Mouse (Mus musculus) intestine, postnatal 0 days (tissue): ENCODE data around the gene Gorab. TPM values are rescaled to one million over a fixed set of nuclear protein-coding genes. Genes with fewer than 3 reads are reported as not detected.

Source experiments
- ATAC-seq: fragments of 200-750 bp; cut with Nextera tagmentation; 2 replicates; pipeline ENCODE4 v1.8.0; 2017; ENCODE audit warnings: mild to moderate bottlenecking, moderate TSS enrichment, moderate library complexity
- H3K27ac ChIP-seq: fragments of 300-500 bp; sonication (generic); 2 replicates; pipeline ENCODE4 v1.5.1; 2014; ENCODE audit warnings: mild to moderate bottlenecking, low read depth, low read length, moderate library complexity
- H3K27me3 ChIP-seq: fragments of 300-500 bp; sonication (generic); replicated peaks from 2 replicates; pipeline ENCODE4 v1.6.1; 2014; ENCODE audit warnings: low read length, mixed read lengths; ENCODE audit not compliant: control insufficient read depth, insufficient read depth
- H3K36me3 ChIP-seq: fragments of 300-500 bp; sonication (generic); 2 replicates; pipeline ENCODE4 v1.6.1; 2014; ENCODE audit warnings: mild to moderate bottlenecking, moderate library complexity; ENCODE audit not compliant: control insufficient read depth, insufficient read depth
- H3K4me1 ChIP-seq: fragments of 300-500 bp; sonication (generic); replicated peaks from 2 replicates; pipeline ENCODE4 v1.6.1; 2014; ENCODE audit warnings: antibody characterized with exemption, low read length, mixed read lengths; ENCODE audit not compliant: control insufficient read depth, insufficient read depth
- H3K4me2 ChIP-seq: fragments of 300-500 bp; sonication (generic); replicated peaks from 2 replicates; pipeline ENCODE4 v1.6.1; 2014; ENCODE audit warnings: low read depth, mild to moderate bottlenecking, moderate library complexity
- H3K4me3 ChIP-seq: fragments of 300-500 bp; sonication (generic); 2 replicates; pipeline ENCODE4 v1.5.1; 2014; ENCODE audit warnings: low read depth, low read length
- H3K9ac ChIP-seq: fragments of 300-500 bp; sonication (generic); 2 replicates; pipeline ENCODE4 v1.6.1; 2014; ENCODE audit warnings: mild to moderate bottlenecking, low read depth, low read length
- H3K9me3 ChIP-seq: fragments of 300-500 bp; sonication (generic); 2 replicates; pipeline ENCODE4 v1.6.1; 2016; ENCODE audit warnings: mixed run types; ENCODE audit not compliant: control insufficient read depth
- CTCF ChIP-seq: sonication (generic); IDR thresholded peaks from 2 replicates; pipeline ENCODE4 v1.5.1; 2016; ENCODE audit warnings: low read depth, mild to moderate bottlenecking, control low read depth, antibody characterized with exemption, moderate library complexity
- WGBS: fragments of 180-500 bp; shearing (Covaris S2); extraction: QIAGEN DNeasy Blood & Tissue Kit; methylation state at CpG from one replicate; pipeline ENCODE4 v1.1.7; 2014; 5-methylcytosine and 5-hydroxymethylcytosine counted together
- polyA plus RNA-seq: library from polyadenylated mRNA; unstranded; fragments of >200 nt; fragmentation: Nextera tagmentation; extraction: Ambion mirVana; gene quantifications from 2 replicates; pipeline ENCODE4 v1.2.1, GENCODE M21; 2015

Gene Gorab
- polyA plus RNA-seq, 1 experiment from 2014 or later, result 13.2 TPM

DNA sequence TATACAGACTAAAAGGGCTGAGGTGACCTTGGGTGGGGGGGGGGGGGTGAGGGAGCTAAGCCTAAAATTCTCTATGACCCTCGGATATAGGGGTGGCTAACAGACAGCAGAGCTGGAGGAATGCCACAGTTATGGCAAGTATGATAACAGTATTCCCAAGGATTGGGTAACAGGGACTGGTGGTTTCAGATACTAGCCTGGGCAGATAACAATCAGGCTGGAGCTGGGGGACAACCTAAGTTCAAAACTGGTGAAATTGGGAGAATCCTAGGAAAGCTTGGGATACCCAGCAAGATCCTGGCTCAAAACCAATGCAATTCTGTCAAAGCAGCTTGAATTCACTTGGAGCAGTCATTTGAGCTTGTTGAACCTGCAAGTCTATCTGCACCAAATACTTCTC, 22.9 kb downstream of the Gorab start:
- 53% methylated on average over 1 of the region's 1 CpGs for WGBS
- Histone ChIP-seq H3K4me1 (no peaks in the 10 kb centered on the region), H3K27me3 (no peaks in the 10 kb centered on the region), H3K9me3 (no peaks in the 10 kb centered on the region), H3K36me3 (no peaks in the 10 kb centered on the region; the same call in 1 of the 2 replicates), H3K4me2 (no peak overlapping the region), H3K9ac (no peak overlapping the region), H3K4me3 (no peak overlapping the region), H3K27ac (no peak overlapping the region)
- TF ChIP-seq CTCF, result no peak
- ATAC-seq, result no peak

DNA sequence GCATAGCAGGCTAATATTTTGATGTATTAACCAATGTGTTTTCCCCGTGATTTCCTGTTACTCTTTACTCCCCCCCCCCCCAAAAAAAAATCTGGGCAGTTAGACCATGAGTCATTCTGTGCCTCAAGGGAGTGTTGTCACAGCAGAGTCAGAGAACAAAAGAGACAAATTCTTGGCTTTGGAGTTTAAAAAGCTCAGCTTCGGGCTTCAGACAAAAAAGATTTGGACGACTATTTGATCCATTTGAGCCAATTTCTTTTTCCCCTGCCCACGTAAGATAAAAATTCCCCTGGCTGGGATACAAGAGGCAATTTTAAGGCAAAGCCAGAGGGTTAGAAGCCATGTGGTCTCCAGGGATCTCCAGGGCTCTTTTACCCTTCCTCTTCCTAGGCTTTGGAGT, 23.4 kb downstream of the Gorab start:
- H3K4me1 ChIP-seq, result no peaks in the 10 kb centered on the region
- H3K9ac ChIP-seq, result no peak overlapping the region
- no peak overlapping the region for H3K4me3 ChIP-seq
- 52% methylated on average over 4 of the region's 4 CpGs for WGBS
- no peaks in the 10 kb centered on the region; the same call in 1 of the 2 replicates for H3K36me3 ChIP-seq
- no peak overlapping the region for H3K27ac ChIP-seq
- H3K27me3 ChIP-seq, result no peaks in the 10 kb centered on the region
- TF ChIP-seq CTCF, result no peak
- H3K9me3 ChIP-seq, result no peaks in the 10 kb centered on the region
- no peak for ATAC-seq
- no peak overlapping the region for H3K4me2 ChIP-seq

DNA sequence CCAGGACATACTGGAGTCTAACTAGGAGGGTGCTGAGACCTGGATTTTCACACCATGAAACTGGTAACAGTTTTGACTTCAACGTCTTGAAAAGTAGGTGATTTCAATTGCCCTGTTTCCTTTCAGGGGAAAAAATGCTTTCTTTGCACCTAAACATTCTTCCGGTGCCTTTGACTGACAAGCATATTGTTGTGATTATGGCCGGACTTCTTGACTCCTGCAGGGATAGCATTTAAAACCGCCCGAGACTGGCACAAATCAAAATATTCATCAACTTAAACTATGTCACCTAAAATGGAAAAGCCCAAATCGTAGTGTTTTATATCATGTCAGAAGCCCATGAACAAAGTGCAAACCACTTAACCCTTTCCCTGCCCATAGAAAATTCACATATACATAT, 25.5 kb downstream of the Gorab start:
- Histone ChIP-seq H3K9me3 (no peaks in the 10 kb centered on the region), H3K4me2 (no peak overlapping the region), H3K27me3 (no peaks in the 10 kb centered on the region), H3K9ac (no peak overlapping the region), H3K36me3 (no peaks in the 10 kb centered on the region), H3K27ac (no peak overlapping the region), H3K4me3 (no peak overlapping the region), H3K4me1 (no peaks in the 10 kb centered on the region)
- TF ChIP-seq CTCF, result no peak
- no peak for ATAC-seq
- 74% methylated on average over 6 of the region's 6 CpGs for WGBS

DNA sequence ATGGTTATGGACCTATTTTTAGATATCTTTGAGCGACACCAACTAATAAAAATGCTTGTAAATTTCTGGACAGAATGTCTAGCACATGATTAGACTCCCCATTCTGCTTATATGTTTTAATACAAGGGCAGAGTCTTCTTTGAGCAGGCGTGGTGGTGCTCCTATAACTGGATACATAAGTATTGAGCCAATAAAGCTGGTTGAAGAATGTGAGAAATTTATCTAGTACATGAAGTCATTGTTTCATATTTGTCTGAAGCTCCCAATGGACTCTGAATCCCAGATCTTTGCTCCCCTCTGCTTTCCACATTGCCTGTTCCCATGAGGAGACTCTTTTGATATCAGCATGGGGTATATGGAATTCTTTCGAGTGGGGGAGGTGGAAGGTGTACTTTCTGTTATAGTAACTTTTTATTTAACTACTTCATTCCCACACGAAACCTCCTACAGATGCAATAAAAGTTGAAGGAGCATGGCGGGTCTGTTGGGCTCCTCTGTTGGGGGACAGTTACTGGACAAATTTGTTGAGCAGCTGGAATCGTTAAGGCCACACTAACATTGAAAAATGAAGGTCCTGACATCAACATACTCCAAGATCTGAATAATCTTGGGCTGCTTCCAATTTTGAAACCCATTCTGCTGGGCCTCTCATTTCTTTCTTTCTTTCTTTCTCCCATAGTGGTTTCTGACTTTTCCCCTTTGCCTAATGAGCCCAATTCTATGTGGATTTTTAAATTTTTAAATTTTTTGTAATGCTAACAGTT, 26.5 kb downstream of the Gorab start:
- H3K27ac ChIP-seq, result no peak overlapping the region
- 73% methylated on average over 6 of the region's 6 CpGs for WGBS
- no peak overlapping the region for H3K4me2 ChIP-seq
- no peak overlapping the region for H3K4me3 ChIP-seq
- no peaks in the 10 kb centered on the region for H3K27me3 ChIP-seq
- no peak for ATAC-seq
- no peak overlapping the region for H3K9ac ChIP-seq
- H3K9me3 ChIP-seq, result no peaks in the 10 kb centered on the region
- H3K36me3 ChIP-seq, result no peaks in the 10 kb centered on the region
- no peaks in the 10 kb centered on the region for H3K4me1 ChIP-seq
- no peak for TF ChIP-seq CTCF

DNA sequence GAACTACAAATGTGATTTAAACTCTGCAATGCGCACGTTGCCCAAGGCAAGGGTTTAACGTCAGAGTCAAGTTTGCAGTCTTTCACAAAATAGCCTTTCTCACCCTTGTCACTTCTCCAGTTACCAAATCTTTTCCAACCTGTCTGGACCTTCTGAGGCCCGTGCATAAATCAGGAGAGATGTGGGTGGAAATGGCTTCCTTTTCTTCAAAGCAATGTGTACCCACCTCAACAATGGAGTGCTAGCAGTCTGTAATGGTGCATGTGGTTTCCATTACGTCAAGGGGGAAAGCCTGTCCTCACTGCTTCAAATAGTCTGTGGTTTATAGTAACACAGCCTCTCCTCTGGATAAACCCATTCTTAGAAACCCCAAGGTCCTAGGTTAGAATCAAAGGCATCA, 29.0 kb downstream of the Gorab start:
- Histone ChIP-seq H3K9me3 (no peaks in the 10 kb centered on the region), H3K4me1 (no peaks in the 10 kb centered on the region), H3K9ac (no peak overlapping the region), H3K36me3 (no peaks in the 10 kb centered on the region), H3K27me3 (no peaks in the 10 kb centered on the region), H3K4me2 (no peak overlapping the region), H3K4me3 (no peak overlapping the region), H3K27ac (no peak overlapping the region)
- TF ChIP-seq CTCF, result no peak
- no peak for ATAC-seq
- WGBS, result 83% methylated on average over 5 of the region's 5 CpGs

DNA sequence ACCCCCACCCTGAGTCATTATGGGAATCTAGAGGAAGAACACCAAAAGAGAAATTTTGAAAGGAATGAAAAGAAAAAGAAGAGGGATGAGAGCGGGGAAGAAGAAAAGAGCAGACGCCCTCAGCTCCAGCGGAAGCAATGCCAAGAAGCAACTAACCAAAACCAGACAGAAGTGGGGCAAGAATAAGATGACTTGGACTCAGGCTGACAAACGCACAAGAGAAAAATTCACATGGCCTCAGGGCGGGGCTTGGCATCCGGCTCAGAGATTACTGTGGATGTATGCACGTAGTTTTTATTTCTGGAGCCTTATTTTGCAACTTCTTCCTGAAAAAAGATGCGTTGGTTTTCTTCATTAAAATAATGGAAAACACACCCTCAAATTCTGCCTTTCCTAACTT, 41.3 kb downstream of the Gorab start:
- no peak for ATAC-seq
- H3K36me3 ChIP-seq, result no peaks in the 10 kb centered on the region

More for the DNA sequence above, 41.3 kb downstream of the Gorab start:
- no peaks in the 10 kb centered on the region for H3K9me3 ChIP-seq
- no peak overlapping the region for H3K4me3 ChIP-seq
- no peak overlapping the region for H3K4me2 ChIP-seq
- no peaks in the 10 kb centered on the region for H3K4me1 ChIP-seq
- no peak for TF ChIP-seq CTCF
- 64% methylated on average over 8 of the region's 8 CpGs for WGBS
- no peak overlapping the region for H3K27ac ChIP-seq
- H3K9ac ChIP-seq, result no peak overlapping the region
- no peaks in the 10 kb centered on the region for H3K27me3 ChIP-seq
